Mouse (Mus musculus): Measurements from ENCODE around the gene Krt6b.

DNA sequence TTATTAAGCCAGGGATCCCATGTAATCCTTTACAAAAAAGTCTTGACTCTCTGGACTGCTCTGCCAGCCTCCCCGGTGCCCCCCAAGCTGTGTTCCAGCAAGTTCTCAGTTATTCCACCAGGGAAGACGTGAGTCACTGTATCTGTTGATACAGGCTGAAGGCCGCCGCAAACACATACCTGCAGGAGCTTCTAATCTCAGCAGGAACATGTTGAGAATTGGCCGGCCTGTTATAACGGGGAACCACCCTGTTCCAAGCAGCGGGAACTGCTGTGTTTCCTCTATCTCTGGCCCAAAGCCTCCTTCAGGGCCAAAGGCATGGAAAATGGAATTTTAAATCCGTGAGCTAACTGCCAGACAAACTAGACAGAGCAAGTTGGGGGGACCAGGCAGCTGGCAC lies 33.6 kb upstream of the Krt6b start:
- TF ChIP-seq FLI1 (IDR thresholded peaks at IDR 0.05; ENCODE audit: low read length) (no peak), GATA1 (IDR thresholded peaks at IDR 0.05; ENCODE audit: borderline replicate concordance, low read length) (no peak)

All from megakaryocyte, embryonic 14.5 days (primary cell).